Mouse (Mus musculus): Measurements from ENCODE around the gene Amigo2.
"Not testable (repeated sequence)": the region's sequence is repeated elsewhere in the genome, so short reads cannot be mapped to it uniquely, and the experiment has no call there.

The Amigo2 gene

DNA sequence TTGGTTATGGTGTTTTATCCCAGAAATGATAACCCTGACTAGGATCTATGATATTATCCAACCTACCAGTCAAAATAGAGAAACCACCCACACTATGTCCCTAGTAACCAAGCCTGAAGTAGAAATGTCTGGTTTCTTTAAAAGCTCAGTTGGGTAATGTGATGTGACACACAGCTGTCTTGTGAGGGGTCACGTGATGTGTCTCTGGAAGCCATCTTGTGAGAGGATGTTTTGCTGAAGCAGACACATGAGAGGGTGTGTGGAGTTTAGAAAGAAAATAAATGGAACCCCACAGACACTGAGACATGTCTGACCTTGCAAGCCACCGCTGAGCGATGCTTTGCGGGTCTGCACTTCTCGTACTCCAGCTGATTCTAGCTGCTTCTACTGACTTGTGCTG is 30.2 kb downstream of the Amigo2 start:
- no peak for DNase-seq (ENCODE audit: extremely low read depth, low read depth)

GRCm38 (mm10) chr15:97212501-97213477 is 34.3 kb downstream of the Amigo2 start:
- no peak for DNase-seq (ENCODE audit: extremely low read depth, low read depth)

GRCm38 (mm10) chr15:97209754-97210153 is 37.3 kb downstream of the Amigo2 start:
- DNase-seq (ENCODE audit: extremely low read depth, low read depth) = not testable (repeated sequence)

DNA sequence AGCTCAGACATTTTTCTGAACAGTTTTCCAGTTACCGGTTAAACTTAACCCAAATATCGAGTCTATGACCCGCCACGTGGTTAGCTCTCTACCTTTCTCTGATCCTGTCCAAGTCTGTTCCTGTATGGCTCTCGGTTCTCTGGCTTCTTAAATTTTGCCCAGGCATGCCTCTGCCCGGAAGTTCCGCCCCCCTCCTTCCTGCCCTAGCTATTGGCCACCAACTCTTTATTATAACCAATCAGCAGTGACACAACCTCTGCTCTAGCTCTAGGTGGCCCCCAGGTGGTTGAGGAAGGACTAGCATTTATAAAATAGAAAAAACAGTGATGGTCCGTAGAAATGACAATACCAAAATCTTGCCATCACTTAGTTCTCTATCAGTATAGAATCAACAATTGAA is 40.6 kb downstream of the Amigo2 start:
- DNase-seq (ENCODE audit: extremely low read depth, low read depth) = no peak

DNA sequence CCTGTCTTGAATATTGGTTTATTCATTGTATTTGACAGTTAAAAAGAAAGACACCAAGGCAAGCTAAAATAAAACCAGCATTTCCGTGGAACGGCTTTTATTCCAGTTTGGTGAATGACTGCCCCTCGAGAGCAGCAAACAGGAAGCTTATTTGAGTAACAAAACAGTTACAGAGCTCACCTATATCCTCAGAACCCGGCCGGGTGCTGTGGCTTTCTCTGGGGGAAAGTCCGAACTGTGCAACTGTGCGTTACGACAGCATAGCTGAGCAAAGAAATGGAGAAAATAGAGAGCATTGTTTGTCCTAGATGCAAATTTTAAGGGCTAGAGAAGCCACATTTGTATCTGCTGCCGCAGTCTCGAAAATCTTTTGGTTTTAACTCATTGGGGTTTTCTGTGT is 41.3 kb downstream of the Amigo2 start:
- no peak for DNase-seq (ENCODE audit: extremely low read depth, low read depth)

- no peak for DNase-seq (ENCODE audit: extremely low read depth, low read depth)
Observed at GRCm38 (mm10) chr15:97204889-97205288, 42.2 kb downstream of the Amigo2 start.

DNA sequence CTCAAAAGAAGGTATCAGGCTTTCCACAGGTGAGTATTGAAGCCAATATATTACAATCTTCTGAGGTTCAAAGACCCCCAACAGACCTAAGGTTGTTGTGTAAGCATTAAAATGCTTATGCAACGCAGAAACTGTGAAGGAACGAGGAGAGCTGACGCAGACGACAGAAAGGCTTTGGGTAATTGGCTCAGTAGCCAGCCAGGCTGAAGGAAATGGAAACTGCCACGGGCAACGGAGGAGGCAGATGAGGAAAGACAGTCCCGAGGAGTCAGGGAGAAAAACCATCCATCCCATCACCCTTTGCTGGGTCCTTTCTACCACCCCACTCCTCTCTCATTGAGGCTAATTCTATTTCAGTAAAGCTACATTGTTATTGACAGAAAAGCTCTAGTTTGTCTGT is 50.4 kb downstream of the Amigo2 start:
- no peak for DNase-seq (ENCODE audit: extremely low read depth, low read depth)

GRCm38 (mm10) chr15:97195628-97196027 is 51.5 kb downstream of the Amigo2 start:
- DNase-seq (ENCODE audit: extremely low read depth, low read depth) = peak; percentile 77

Measured in MEL-GATA-1-ER (cell line).